Mouse (Mus musculus): ENCODE measurements at regions not wholly inside any gene's neighbourhood (a gene's known extent, or its start where the extent isn't known, plus 50 kb on each side); places are given as distances from the start of the nearest gene placed in this dataset.

- Histone ChIP-seq H3K27me3 (replicated peaks; ENCODE audit: control insufficient read depth, insufficient read depth, low read length) (no peaks in the 10 kb centered on the region), H3K27ac (ENCODE audit: low read depth, low read length) (no peak overlapping the region), H3K9ac (ENCODE audit: low read depth, low read length) (no peak overlapping the region), H3K4me2 (replicated peaks; ENCODE audit: low read depth) (no peak overlapping the region), H3K4me3 (ENCODE audit: low read depth, low read length) (no peak overlapping the region), H3K4me1 (replicated peaks; ENCODE audit: control insufficient read depth, insufficient read depth, low read length) (no peaks in the 10 kb centered on the region; the same call in 1 of the 2 replicates), H3K36me3 (ENCODE audit: control insufficient read depth, insufficient read depth) (no peaks in the 10 kb centered on the region), H3K9me3 (ENCODE audit: control insufficient read depth) (no peaks in the 10 kb centered on the region)
- no peak for ATAC-seq
- no peak for TF ChIP-seq CTCF (IDR thresholded peaks at IDR 0.05; ENCODE audit: low read depth)
- 63% methylated on average over 5 of the region's 5 CpGs for WGBS
Measured at GRCm38 (mm10) chr13:101115296-101115695, 282.1 kb upstream of the Slc30a5 start.

- no peak overlapping the region for H3K27ac ChIP-seq (ENCODE audit: low read depth, low read length)
- peak; percentile 33; the same call in 1 of the 2 replicates for ATAC-seq
Measured at GRCm38 (mm10) chr13:101112176-101112575, 278.9 kb upstream of the Slc30a5 start.

GRCm38 (mm10) chr13:101111773-101112172, 278.5 kb upstream of the Slc30a5 start:
- Histone ChIP-seq H3K27me3 (replicated peaks; ENCODE audit: control insufficient read depth, insufficient read depth, low read length) (no peaks in the 10 kb centered on the region), H3K4me3 (ENCODE audit: low read depth, low read length) (no peak overlapping the region), H3K9ac (ENCODE audit: low read depth, low read length) (no peak overlapping the region), H3K27ac (ENCODE audit: low read depth, low read length) (no peak overlapping the region), H3K4me2 (replicated peaks; ENCODE audit: low read depth) (no peak overlapping the region), H3K4me1 (replicated peaks; ENCODE audit: control insufficient read depth, insufficient read depth, low read length) (no peaks in the 10 kb centered on the region; the same call in 1 of the 2 replicates), H3K36me3 (ENCODE audit: control insufficient read depth, insufficient read depth) (no peaks in the 10 kb centered on the region), H3K9me3 (ENCODE audit: control insufficient read depth) (no peaks in the 10 kb centered on the region)
- ATAC-seq = peak; percentile 98
- WGBS = 40% methylated on average over 2 of the region's 2 CpGs
- TF ChIP-seq CTCF (IDR thresholded peaks at IDR 0.05; ENCODE audit: low read depth) = no peak

More at GRCm38 (mm10) chr13:101112176-101112575, 278.9 kb upstream of the Slc30a5 start:
- Histone ChIP-seq H3K4me1 (replicated peaks; ENCODE audit: control insufficient read depth, insufficient read depth, low read length) (no peaks in the 10 kb centered on the region; the same call in 1 of the 2 replicates), H3K9me3 (ENCODE audit: control insufficient read depth) (no peaks in the 10 kb centered on the region), H3K36me3 (ENCODE audit: control insufficient read depth, insufficient read depth) (no peaks in the 10 kb centered on the region), H3K4me2 (replicated peaks; ENCODE audit: low read depth) (no peak overlapping the region), H3K27me3 (replicated peaks; ENCODE audit: control insufficient read depth, insufficient read depth, low read length) (no peaks in the 10 kb centered on the region), H3K9ac (ENCODE audit: low read depth, low read length) (no peak overlapping the region), H3K4me3 (ENCODE audit: low read depth, low read length) (no peak overlapping the region)
- no peak for TF ChIP-seq CTCF (IDR thresholded peaks at IDR 0.05; ENCODE audit: low read depth)
- 30% methylated on average over 4 of the region's 4 CpGs for WGBS

GRCm38 (mm10) chr13:101100621-101101020, 267.4 kb upstream of the Slc30a5 start:
- Histone ChIP-seq H3K9ac (ENCODE audit: low read depth, low read length) (no peak overlapping the region), H3K4me3 (ENCODE audit: low read depth, low read length) (no peak overlapping the region), H3K4me1 (replicated peaks; ENCODE audit: control insufficient read depth, insufficient read depth, low read length) (no peaks in the 10 kb centered on the region), H3K4me2 (replicated peaks; ENCODE audit: low read depth) (no peak overlapping the region), H3K27ac (ENCODE audit: low read depth, low read length) (no peak overlapping the region), H3K27me3 (replicated peaks; ENCODE audit: control insufficient read depth, insufficient read depth, low read length) (no peaks in the 10 kb centered on the region), H3K9me3 (ENCODE audit: control insufficient read depth) (no peaks in the 10 kb centered on the region), H3K36me3 (ENCODE audit: control insufficient read depth, insufficient read depth) (no peaks in the 10 kb centered on the region)
- no peak for ATAC-seq
- TF ChIP-seq CTCF (IDR thresholded peaks at IDR 0.05; ENCODE audit: low read depth) = no peak
- 52% methylated on average over 3 of the region's 3 CpGs for WGBS

- Histone ChIP-seq H3K27ac (ENCODE audit: low read depth, low read length) (no peak overlapping the region), H3K27me3 (replicated peaks; ENCODE audit: control insufficient read depth, insufficient read depth, low read length) (no peaks in the 10 kb centered on the region), H3K36me3 (ENCODE audit: control insufficient read depth, insufficient read depth) (no peaks in the 10 kb centered on the region), H3K4me2 (replicated peaks; ENCODE audit: low read depth) (no peak overlapping the region), H3K9me3 (ENCODE audit: control insufficient read depth) (no peaks in the 10 kb centered on the region), H3K9ac (ENCODE audit: low read depth, low read length) (no peak overlapping the region), H3K4me1 (replicated peaks; ENCODE audit: control insufficient read depth, insufficient read depth, low read length) (no peaks in the 10 kb centered on the region), H3K4me3 (ENCODE audit: low read depth, low read length) (no peak overlapping the region)
- no peak for TF ChIP-seq CTCF (IDR thresholded peaks at IDR 0.05; ENCODE audit: low read depth)
- ATAC-seq = no peak
- WGBS = 65% methylated on average over 1 of the region's 1 CpGs
Measured at GRCm38 (mm10) chr13:101096856-101097255, 263.6 kb upstream of the Slc30a5 start.

GRCm38 (mm10) chr13:101096221-101096620, 263.0 kb upstream of the Slc30a5 start:
- no peak overlapping the region for H3K9ac ChIP-seq (ENCODE audit: low read depth, low read length)
- WGBS = 88% methylated on average over 6 of the region's 6 CpGs
- no peak overlapping the region for H3K27ac ChIP-seq (ENCODE audit: low read depth, low read length)
- no peak for ATAC-seq
- no peak for TF ChIP-seq CTCF (IDR thresholded peaks at IDR 0.05; ENCODE audit: low read depth)
- no peak overlapping the region for H3K4me2 ChIP-seq (replicated peaks; ENCODE audit: low read depth)
- no peak overlapping the region for H3K4me3 ChIP-seq (ENCODE audit: low read depth, low read length)
- no peaks in the 10 kb centered on the region for H3K27me3 ChIP-seq (replicated peaks; ENCODE audit: control insufficient read depth, insufficient read depth, low read length)
- H3K9me3 ChIP-seq (ENCODE audit: control insufficient read depth) = no peaks in the 10 kb centered on the region
- no peaks in the 10 kb centered on the region for H3K4me1 ChIP-seq (replicated peaks; ENCODE audit: control insufficient read depth, insufficient read depth, low read length)
- H3K36me3 ChIP-seq (ENCODE audit: control insufficient read depth, insufficient read depth) = no peaks in the 10 kb centered on the region

Data from intestine, postnatal 0 days (tissue).